Mouse (Mus musculus) midbrain, embryonic 12.5 days (tissue): ENCODE results near the gene Neu3. TPM values are rescaled to one million over a fixed set of nuclear protein-coding genes. Genes with fewer than 3 reads are reported as not detected.

Source experiments
- ATAC-seq: fragments of 200-750 bp; cut with Nextera tagmentation; 2 replicates; pipeline ENCODE4 v1.8.0; 2017; ENCODE audit warnings: low read depth, moderate TSS enrichment, moderate library complexity; ENCODE audit not compliant: low FRiP score
- H3K27ac ChIP-seq: fragments of 300-500 bp; sonication (generic); replicated peaks from 2 replicates; pipeline ENCODE4 v1.5.1; 2016; ENCODE audit warnings: mild to moderate bottlenecking
- H3K27me3 ChIP-seq: fragments of 300-500 bp; sonication (generic); 2 replicates; pipeline ENCODE4 v1.6.1; 2016; ENCODE audit warnings: mild to moderate bottlenecking
- H3K36me3 ChIP-seq: fragments of 300-500 bp; sonication (generic); 2 replicates; pipeline ENCODE4 v1.6.1; 2016
- H3K4me1 ChIP-seq: fragments of 300-500 bp; sonication (generic); 2 replicates; pipeline ENCODE4 v1.6.1; 2016
- H3K4me2 ChIP-seq: fragments of 300-500 bp; sonication (generic); replicated peaks from 2 replicates; pipeline ENCODE4 v1.6.1; 2016; ENCODE audit warnings: mild to moderate bottlenecking, moderate library complexity
- H3K4me3 ChIP-seq: fragments of 300-500 bp; sonication (generic); 2 replicates; pipeline ENCODE4 v1.5.1; 2016; ENCODE audit warnings: mild to moderate bottlenecking
- H3K9ac ChIP-seq: fragments of 300-500 bp; sonication (generic); replicated peaks from 2 replicates; pipeline ENCODE4 v1.6.1; 2016; ENCODE audit warnings: mild to moderate bottlenecking, moderate library complexity
- H3K9me3 ChIP-seq: fragments of 300-500 bp; sonication (generic); 2 replicates; pipeline ENCODE4 v1.6.1; 2016; ENCODE audit warnings: mild to moderate bottlenecking
- WGBS: fragments of 180-500 bp; shearing (Covaris S2); methylation state at CpG from one replicate; pipeline ENCODE4 v1.1.7; 2016; 5-methylcytosine and 5-hydroxymethylcytosine counted together
- polyA plus RNA-seq: library from polyadenylated mRNA; unstranded; fragments of >200 nt; fragmentation: Nextera tagmentation; extraction: Ambion mirVana; gene quantifications from 2 replicates; pipeline ENCODE4 v1.2.1, GENCODE M21; 2016

Neu3 gene
- 1.5 and 1.7 TPM in 2 replicates for polyA plus RNA-seq

DNA sequence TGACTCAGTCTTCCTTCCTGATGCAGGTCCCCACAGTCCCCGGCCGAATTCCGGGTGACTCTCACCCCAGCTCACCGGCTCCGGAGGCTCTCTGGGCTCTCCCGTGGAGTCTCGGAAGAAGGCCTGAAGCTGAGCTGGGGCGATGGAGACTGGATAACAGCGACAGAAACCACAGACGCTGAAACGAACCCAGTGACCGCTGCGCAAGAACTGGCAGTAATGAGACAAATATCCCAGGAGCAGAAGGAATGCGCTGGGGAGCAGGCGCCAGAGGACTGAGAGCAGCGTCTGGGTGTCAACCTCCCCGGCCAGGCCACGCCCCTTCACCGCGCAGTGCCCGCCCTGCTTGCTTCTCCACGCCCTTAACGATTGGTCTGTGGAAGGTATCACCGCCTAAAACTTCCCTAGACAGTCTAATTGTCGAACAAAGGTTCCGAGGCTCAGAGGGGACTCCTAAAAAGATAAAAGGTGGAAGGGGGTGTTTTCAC is at the start of gene Neu3:
Gene Neu3, minus strand, starts transcription at position 335 of the 488 bp plus-strand sequence.
- Histone ChIP-seq H3K36me3 (no peaks in the 10 kb centered on the region), H3K27me3 (no peaks in the 10 kb centered on the region; the same call in 1 of the 2 replicates), H3K4me2 (peak within 1 kb of the TSS; percentile 67), H3K9ac (peak within 1 kb of the TSS; percentile 57), H3K4me3 (peak within 1 kb of the TSS; percentile 47), H3K9me3 (no peaks in the 10 kb centered on the region), H3K4me1 (peaks cover 8% of the 10 kb centered on the region; the same call in 1 of the 2 replicates), H3K27ac (peak within 1 kb of the TSS; percentile 22; the same call in 1 of the 2 replicates)
- WGBS, result 0% methylated on average over 26 of the region's 26 CpGs
- peak; percentile 93 for ATAC-seq

DNA sequence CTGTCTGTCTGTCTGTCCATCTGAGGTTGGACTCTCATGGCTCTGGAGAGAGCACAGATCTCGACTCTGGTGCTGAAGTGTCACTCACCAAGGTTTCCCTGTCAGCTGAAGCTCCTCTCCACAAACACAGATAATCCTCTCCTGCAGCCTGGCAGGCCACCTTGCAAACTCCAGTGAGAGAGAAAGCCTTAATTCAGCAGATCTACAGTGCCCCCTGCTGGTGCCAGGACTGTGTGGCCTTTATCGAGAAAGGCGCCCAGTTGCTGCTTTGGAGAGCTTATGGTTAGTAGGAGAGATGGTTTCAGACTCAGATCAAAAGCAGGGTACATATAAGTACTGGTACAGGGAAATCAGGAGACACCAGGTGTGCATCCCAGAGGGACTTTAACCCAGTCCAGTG is 48.1 kb upstream of the Neu3 start:
- Histone ChIP-seq H3K36me3 (no peaks in the 10 kb centered on the region), H3K4me1 (no peaks in the 10 kb centered on the region), H3K9me3 (no peaks in the 10 kb centered on the region), H3K27ac (no peak overlapping the region), H3K4me3 (no peak overlapping the region), H3K4me2 (no peak overlapping the region), H3K9ac (no peak overlapping the region), H3K27me3 (no peaks in the 10 kb centered on the region)
- under 1% methylated on average over 3 of the region's 3 CpGs for WGBS
- no peak for ATAC-seq

- no peak overlapping the region for H3K9ac ChIP-seq
- WGBS, result 54% methylated on average over 5 of the region's 5 CpGs
- H3K4me3 ChIP-seq, result no peak overlapping the region
- no peak overlapping the region for H3K4me2 ChIP-seq
- no peaks in the 10 kb centered on the region for H3K4me1 ChIP-seq
- ATAC-seq, result no peak
- no peaks in the 10 kb centered on the region for H3K9me3 ChIP-seq
- no peak overlapping the region for H3K27ac ChIP-seq
- no peaks in the 10 kb centered on the region for H3K27me3 ChIP-seq
- no peaks in the 10 kb centered on the region for H3K36me3 ChIP-seq
These were observed 47.7 kb upstream of the Neu3 start for GRCm38 (mm10) chr7:99875891-99876290.

- WGBS, result 72% methylated on average over 6 of the region's 6 CpGs
- no peak overlapping the region for H3K27ac ChIP-seq
- H3K27me3 ChIP-seq, result no peaks in the 10 kb centered on the region
- no peak overlapping the region for H3K4me2 ChIP-seq
- ATAC-seq, result no peak
- no peaks in the 10 kb centered on the region for H3K36me3 ChIP-seq
- no peaks in the 10 kb centered on the region for H3K4me1 ChIP-seq
- no peak overlapping the region for H3K9ac ChIP-seq
- no peaks in the 10 kb centered on the region for H3K9me3 ChIP-seq
- no peak overlapping the region for H3K4me3 ChIP-seq
These were observed 45.7 kb upstream of the Neu3 start for GRCm38 (mm10) chr7:99873965-99874364.

DNA sequence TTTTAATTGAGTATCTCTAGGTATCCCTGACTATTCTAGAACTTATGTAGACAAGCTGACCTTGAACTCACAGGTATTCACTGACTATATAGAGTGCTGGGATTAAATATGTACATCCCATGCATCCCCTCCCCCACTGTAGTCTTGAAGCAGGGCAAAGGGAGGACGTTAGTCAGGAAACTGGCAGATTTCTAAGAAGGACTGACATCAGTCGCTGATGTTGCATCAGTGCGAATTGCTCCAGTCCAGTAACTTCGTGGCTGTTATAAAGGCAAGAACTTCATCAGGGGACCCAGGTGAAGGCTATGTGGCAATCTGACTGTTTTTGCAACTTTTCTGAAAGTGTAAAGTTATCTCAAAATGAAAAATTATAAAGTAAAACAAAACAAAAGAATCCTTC is 41.1 kb upstream of the Neu3 start:
- H3K4me3 ChIP-seq, result no peak overlapping the region
- peaks cover 8% of the 10 kb centered on the region for H3K4me1 ChIP-seq
- no peak overlapping the region for H3K4me2 ChIP-seq
- no peaks in the 10 kb centered on the region for H3K36me3 ChIP-seq
- no peak overlapping the region for H3K27ac ChIP-seq
- no peaks in the 10 kb centered on the region for H3K9me3 ChIP-seq
- H3K27me3 ChIP-seq, result no peaks in the 10 kb centered on the region
- H3K9ac ChIP-seq, result no peak overlapping the region
- no peak for ATAC-seq
- 74% methylated on average over 4 of the region's 4 CpGs for WGBS

DNA sequence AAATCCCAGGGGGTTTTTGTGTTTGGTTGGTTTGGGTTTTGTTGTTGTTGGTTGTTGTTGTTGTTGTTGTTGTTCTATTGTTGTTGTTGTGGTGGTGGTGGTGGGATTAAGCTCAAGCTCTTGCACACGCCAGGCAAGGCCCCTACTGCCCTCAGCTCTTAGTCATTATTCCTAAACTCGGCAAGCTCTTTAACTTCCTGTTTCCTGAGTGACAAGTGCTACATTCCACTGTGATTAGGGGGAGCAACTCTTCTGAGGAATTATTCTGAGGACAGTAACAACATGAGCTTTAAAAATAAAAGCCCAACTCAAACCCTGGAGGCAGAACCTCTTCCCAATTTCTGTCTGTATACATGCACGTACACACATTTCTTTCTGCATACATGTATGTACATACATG is 37.0 kb upstream of the Neu3 start:
- no peaks in the 10 kb centered on the region for H3K36me3 ChIP-seq
- H3K27ac ChIP-seq, result no peak overlapping the region
- H3K9me3 ChIP-seq, result no peaks in the 10 kb centered on the region
- 39% methylated on average over 3 of the region's 3 CpGs for WGBS
- H3K4me3 ChIP-seq, result no peak overlapping the region
- H3K4me1 ChIP-seq, result peaks cover 14% of the 10 kb centered on the region
- H3K9ac ChIP-seq, result no peak overlapping the region
- no peak for ATAC-seq
- H3K4me2 ChIP-seq, result no peak overlapping the region
- H3K27me3 ChIP-seq, result no peaks in the 10 kb centered on the region

DNA sequence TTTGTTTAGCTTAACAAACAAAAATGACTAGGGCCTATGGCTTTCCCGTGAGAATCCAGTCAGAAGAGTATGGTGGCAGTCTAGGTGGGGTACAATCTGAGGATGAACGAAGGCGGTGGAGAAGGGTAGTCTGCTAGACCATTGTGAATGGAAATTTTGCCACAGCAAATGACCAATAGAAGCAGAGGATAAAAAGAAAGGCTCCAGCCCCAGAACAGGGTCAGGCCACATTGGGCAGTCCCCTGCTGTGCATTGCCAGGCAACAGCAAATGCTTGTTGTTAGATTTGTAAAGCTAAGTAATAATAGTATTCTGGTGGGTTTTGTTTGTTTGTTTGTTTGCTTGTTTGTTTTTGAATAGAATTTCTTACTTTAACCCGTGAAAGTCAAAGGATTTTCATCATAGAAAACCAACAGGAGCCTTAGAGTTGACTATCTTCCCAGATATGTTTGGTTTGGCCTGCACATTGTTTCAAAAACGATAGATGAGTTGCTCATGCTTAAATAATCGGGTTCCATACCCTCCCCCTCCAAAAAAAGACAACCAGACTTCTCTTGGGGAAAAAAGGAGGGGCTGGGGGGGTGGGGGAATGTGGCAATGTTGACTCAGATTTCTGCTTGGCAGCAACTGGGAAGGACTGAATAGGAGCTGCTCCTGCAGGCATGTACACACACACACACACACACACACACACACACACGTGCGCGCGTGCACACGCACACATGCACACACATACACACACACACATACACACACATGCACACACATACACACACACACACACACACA is 36.2 kb upstream of the Neu3 start:
- Histone ChIP-seq H3K27ac (0 out of 2 replicates have a peak overlapping the region, but pooled peaks have one; percentile 17), H3K9me3 (no peaks in the 10 kb centered on the region), H3K4me2 (no peak overlapping the region), H3K36me3 (no peaks in the 10 kb centered on the region), H3K4me1 (peaks cover 14% of the 10 kb centered on the region), H3K27me3 (no peaks in the 10 kb centered on the region), H3K9ac (no peak overlapping the region), H3K4me3 (no peak overlapping the region)
- ATAC-seq, result no peak
- 33% methylated on average over 10 of the region's 11 CpGs for WGBS

- no peak for ATAC-seq
- Histone ChIP-seq H3K4me3 (no peak within 1 kb of the TSS), H3K4me1 (peaks cover 17% of the 10 kb centered on the region), H3K27me3 (no peaks in the 10 kb centered on the region), H3K9me3 (no peaks in the 10 kb centered on the region), H3K36me3 (no peaks in the 10 kb centered on the region), H3K9ac (no peak within 1 kb of the TSS), H3K4me2 (no peak within 1 kb of the TSS), H3K27ac (0 out of 2 replicates have a peak within 1 kb of the TSS, but pooled peaks have one; percentile 17)
- 58% methylated on average over 7 of the region's 7 CpGs for WGBS
These were observed 35.1 kb upstream of the Neu3 start, which contains the start of gene Spcs2 for GRCm38 (mm10) chr7:99863362-99863761. Gene Spcs2, minus strand, starts transcription at chr7:99863462.

GRCm38 (mm10) chr7:99858813-99859585 is 30.8 kb upstream of the Neu3 start, which contains the start of gene Xrra1:
Gene Xrra1, plus strand, starts transcription at chr7:99859116.
- H3K36me3 ChIP-seq, result peaks cover 14% of the 10 kb centered on the region
- no peaks in the 10 kb centered on the region for H3K9me3 ChIP-seq
- H3K4me3 ChIP-seq, result peak within 1 kb of the TSS; percentile 85
- peak within 1 kb of the TSS; percentile 78 for H3K4me2 ChIP-seq
- ATAC-seq, result peak; percentile 99
- peak within 1 kb of the TSS; percentile 83 for H3K9ac ChIP-seq
- under 1% methylated on average over 42 of the region's 42 CpGs for WGBS
- H3K27ac ChIP-seq, result peak within 1 kb of the TSS; percentile 65
- peaks cover 22% of the 10 kb centered on the region for H3K4me1 ChIP-seq
- H3K27me3 ChIP-seq, result no peaks in the 10 kb centered on the region

DNA sequence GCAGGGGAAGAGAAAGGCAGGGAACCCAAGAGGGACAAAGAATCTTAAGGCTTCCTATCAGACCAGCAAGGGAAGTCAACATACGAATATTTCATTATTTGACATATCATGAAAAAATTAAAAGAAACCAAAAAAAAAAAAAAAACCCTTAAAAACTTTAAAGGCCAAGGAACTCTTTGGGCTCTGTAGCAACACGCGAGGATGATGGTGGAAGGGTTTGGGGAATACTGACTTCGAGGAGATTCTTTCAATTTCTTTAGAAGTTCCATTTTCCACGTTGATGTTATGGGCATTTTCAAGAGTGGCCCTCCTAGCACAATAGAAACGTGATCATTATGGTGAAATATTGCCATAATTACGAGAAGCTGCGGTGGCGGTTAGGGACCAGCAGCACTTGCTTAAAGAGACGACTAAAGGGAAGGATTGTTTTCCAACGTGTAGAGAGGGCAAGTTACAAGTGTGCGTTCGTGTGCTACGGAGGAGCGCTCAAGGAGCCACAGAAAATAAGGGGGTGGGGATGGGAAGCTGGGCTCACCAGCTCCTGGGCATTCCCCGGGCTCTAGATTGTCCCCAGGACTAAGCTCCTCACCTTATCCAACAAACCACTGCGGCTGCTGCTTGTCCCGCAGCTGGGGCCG is 30.1 kb upstream of the Neu3 start:
- Histone ChIP-seq H3K4me2 (peak overlapping the region; percentile 78), H3K27ac (peak overlapping the region; percentile 65), H3K4me1 (peaks cover 20% of the 10 kb centered on the region), H3K36me3 (peaks cover 21% of the 10 kb centered on the region), H3K4me3 (peak overlapping the region; percentile 85), H3K9me3 (no peaks in the 10 kb centered on the region), H3K27me3 (no peaks in the 10 kb centered on the region), H3K9ac (peak overlapping the region; percentile 83)
- ATAC-seq, result peak; percentile 72
- 1% methylated on average over 19 of the region's 19 CpGs for WGBS

DNA sequence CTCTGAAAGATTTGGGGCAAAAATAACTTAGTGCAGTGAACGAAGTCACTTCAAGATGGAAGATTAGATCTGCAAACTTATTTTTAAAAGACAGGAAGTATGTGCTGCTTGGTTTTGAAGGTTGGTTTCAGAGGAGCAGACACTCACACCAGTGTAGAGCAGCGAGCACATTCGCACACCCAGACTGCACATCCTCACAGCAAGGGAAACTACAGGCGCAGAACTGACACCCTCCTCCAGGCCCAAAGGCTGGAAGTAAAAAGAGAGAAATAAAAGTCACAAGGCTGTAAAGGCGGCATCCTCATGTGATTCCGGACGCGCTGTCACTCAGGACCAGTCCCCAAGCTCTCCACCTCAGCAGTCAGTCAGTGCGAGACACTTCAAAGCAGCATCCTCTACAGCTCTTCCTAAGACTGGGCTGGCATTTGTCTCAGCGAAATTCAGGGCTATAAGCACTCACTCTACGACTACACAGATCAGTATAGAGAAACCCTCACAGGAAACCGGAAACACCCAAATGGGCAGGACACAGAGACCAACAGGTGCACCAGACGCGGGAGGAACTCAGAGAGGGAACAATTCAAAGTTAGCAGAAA is 28.1 kb upstream of the Neu3 start:
- H3K4me1 ChIP-seq, result peaks cover 24% of the 10 kb centered on the region
- no peaks in the 10 kb centered on the region for H3K9me3 ChIP-seq

More for the DNA sequence above, 28.1 kb upstream of the Neu3 start:
- H3K9ac ChIP-seq, result 0 out of 2 replicates have a peak overlapping the region, but pooled peaks have one; percentile 24
- H3K27ac ChIP-seq, result no peak overlapping the region
- WGBS, result 93% methylated on average over 14 of the region's 14 CpGs
- H3K4me2 ChIP-seq, result peak overlapping the region; percentile 14; the same call in 1 of the 2 replicates
- peaks cover 25% of the 10 kb centered on the region for H3K36me3 ChIP-seq
- no peaks in the 10 kb centered on the region for H3K27me3 ChIP-seq
- ATAC-seq, result no peak
- no peak overlapping the region for H3K4me3 ChIP-seq
